Mouse (Mus musculus): ENCODE results near the gene Gm26938. TPM values are rescaled to one million over a fixed set of nuclear protein-coding genes. Genes with fewer than 3 reads are reported as not detected.
A peak's percentile ranks its signal among the peaks of the same experiment; 100 is the strongest.

Gene Gm26938
- polyA plus RNA-seq, 1 experiment from 2014 or later = not detected

DNA sequence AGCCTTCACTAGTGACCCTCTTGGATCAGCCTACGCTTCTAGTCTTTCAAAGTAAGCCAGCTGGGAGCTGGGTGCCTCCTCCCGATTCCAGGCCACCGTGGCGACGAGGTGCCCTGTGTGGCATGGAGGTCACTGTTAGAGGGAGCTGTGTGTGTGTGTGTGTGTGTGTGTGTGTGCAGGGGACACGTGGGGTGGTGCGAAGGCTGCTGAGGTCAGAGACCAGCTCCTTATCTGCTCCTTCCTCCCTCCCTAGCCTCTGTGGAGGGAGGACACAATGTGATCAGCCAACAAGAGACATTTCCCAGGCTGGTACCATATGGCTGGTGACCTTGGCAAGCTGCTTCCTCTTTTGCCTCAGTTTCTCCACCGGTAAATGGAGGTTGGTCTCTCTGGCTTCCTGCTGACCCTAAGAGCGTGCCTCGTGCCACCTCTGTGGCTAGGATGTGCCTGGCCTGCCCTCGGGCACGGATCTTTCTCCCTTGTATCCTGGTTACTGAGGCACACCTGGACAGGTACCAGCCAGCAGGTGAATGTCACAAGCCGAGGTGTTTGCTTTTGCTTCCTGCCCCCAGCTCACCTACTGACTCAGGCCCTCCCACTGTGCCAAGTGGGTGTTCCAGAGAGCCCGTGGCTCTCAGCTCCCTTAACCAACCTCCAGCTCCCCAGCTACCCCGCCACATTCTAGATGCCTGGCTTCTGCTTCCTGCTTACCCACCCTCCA lies 14.4 kb downstream of the Gm26938 start:
- no peak overlapping the region for H3K9ac ChIP-seq (ENCODE audit: low read depth, low read length)

DNA sequence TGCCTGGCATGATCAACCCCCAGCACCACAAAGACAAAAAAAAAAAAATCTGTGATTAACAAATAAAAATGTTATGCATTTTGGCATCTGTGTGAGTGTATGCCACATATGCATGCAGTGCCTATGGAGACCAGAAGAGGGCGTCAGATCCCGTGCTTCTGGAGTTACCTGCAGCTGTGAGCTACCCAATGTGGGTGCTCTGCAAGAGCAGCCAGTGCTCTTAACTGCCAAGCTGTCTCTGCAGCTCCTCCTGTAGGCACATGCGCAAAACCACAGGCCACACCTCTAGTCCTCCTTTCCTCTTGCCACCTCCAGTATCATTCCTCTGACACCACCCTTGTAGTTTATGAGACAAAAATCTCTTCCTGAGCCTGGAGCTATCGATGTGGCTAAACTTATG lies 16.8 kb downstream of the Gm26938 start:
- 56% methylated on average over 4 of the region's 4 CpGs for WGBS
- no peak overlapping the region for H3K27ac ChIP-seq (ENCODE audit: low read length)
- H3K4me2 ChIP-seq (ENCODE audit: low read length) = no peak overlapping the region
- H3K4me1 ChIP-seq (ENCODE audit: control insufficient read depth, insufficient read depth, low read length) = no peaks in the 10 kb centered on the region
- H3K9me3 ChIP-seq (replicated peaks; ENCODE audit: control insufficient read depth, low read length, poor library complexity, severe bottlenecking) = no peaks in the 10 kb centered on the region
- no peaks in the 10 kb centered on the region for H3K36me3 ChIP-seq (ENCODE audit: control insufficient read depth, insufficient read depth, low read length)
- H3K27me3 ChIP-seq (ENCODE audit: control insufficient read depth, insufficient read depth, low read depth, low read length) = peaks cover 14% of the 10 kb centered on the region
- H3K9ac ChIP-seq (ENCODE audit: low read depth, low read length) = no peak overlapping the region
- no peak for ATAC-seq
- H3K4me3 ChIP-seq (ENCODE audit: low read depth, low read length) = no peak overlapping the region

More for the DNA sequence above, 14.4 kb downstream of the Gm26938 start:
- no peaks in the 10 kb centered on the region for H3K4me1 ChIP-seq (ENCODE audit: control insufficient read depth, insufficient read depth, low read length)
- H3K9me3 ChIP-seq (replicated peaks; ENCODE audit: control insufficient read depth, low read length, poor library complexity, severe bottlenecking) = no peaks in the 10 kb centered on the region
- H3K36me3 ChIP-seq (ENCODE audit: control insufficient read depth, insufficient read depth, low read length) = no peaks in the 10 kb centered on the region
- ATAC-seq = no peak
- H3K27ac ChIP-seq (ENCODE audit: low read length) = no peak overlapping the region
- 81% methylated on average over 15 of the region's 15 CpGs for WGBS
- no peak overlapping the region for H3K4me3 ChIP-seq (ENCODE audit: low read depth, low read length)
- no peak overlapping the region for H3K4me2 ChIP-seq (ENCODE audit: low read length)
- peaks cover 14% of the 10 kb centered on the region for H3K27me3 ChIP-seq (ENCODE audit: control insufficient read depth, insufficient read depth, low read depth, low read length)

DNA sequence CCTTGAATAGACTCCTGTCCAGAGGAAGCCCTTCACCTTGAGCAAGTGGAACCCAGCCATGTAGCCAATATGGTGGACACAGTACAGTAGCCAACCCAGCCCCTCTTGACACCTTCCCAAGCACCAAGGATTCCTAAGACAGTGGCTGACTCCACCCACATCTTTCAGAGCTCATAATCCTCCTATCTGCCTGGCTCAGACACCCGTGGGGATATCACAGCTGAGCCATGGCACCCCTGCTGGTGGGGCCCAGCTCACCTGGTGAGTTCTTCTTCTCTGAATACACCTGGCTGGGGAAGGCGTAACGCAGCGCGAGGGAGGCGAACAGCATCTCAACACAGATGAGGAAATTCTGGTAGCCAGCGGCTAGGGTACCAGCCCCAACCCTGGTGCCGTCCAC lies 20.3 kb downstream of the Gm26938 start:
- H3K27ac ChIP-seq (ENCODE audit: low read length) = no peak overlapping the region
- H3K36me3 ChIP-seq (ENCODE audit: control insufficient read depth, insufficient read depth, low read length) = peaks cover 2% of the 10 kb centered on the region; the same call in 1 of the 2 replicates
- no peaks in the 10 kb centered on the region for H3K9me3 ChIP-seq (replicated peaks; ENCODE audit: control insufficient read depth, low read length, poor library complexity, severe bottlenecking)
- H3K4me3 ChIP-seq (ENCODE audit: low read depth, low read length) = no peak overlapping the region
- WGBS = 91% methylated on average over 8 of the region's 8 CpGs
- no peaks in the 10 kb centered on the region for H3K4me1 ChIP-seq (ENCODE audit: control insufficient read depth, insufficient read depth, low read length)
- ATAC-seq = no peak
- H3K4me2 ChIP-seq (ENCODE audit: low read length) = no peak overlapping the region
- H3K27me3 ChIP-seq (ENCODE audit: control insufficient read depth, insufficient read depth, low read depth, low read length) = no peaks in the 10 kb centered on the region
- H3K9ac ChIP-seq (ENCODE audit: low read depth, low read length) = no peak overlapping the region

DNA sequence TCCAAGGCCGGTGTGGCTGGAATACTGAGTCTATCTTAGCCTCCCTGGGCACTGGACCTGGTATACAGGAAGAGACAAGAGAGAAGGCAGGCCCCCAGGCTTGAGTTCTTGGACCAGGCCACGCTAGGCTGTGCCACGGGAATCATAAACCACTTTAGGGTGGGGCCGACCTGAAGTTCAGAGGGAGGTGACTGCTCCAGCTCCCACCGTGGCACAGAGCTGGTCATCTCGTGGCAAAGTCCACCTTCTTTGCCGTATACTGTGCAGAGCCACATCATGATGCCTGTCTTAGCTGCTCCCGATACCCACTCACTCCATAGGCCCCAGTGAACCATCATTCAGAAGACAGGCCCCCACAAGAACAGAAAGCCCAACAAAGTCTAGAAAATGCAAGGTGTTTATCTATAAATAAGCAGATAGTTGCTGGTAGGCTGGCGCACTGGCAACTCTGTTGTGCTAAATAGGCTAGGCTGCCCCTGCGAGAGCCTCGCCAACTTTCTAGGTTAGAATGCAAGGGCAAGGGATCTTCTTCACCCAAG lies 21.6 kb downstream of the Gm26938 start:
- H3K27me3 ChIP-seq (ENCODE audit: control insufficient read depth, insufficient read depth, low read depth, low read length) = no peaks in the 10 kb centered on the region
- no peaks in the 10 kb centered on the region for H3K9me3 ChIP-seq (replicated peaks; ENCODE audit: control insufficient read depth, low read length, poor library complexity, severe bottlenecking)
- H3K9ac ChIP-seq (ENCODE audit: low read depth, low read length) = no peak overlapping the region
- WGBS = 93% methylated on average over 11 of the region's 11 CpGs
- ATAC-seq = no peak
- H3K36me3 ChIP-seq (ENCODE audit: control insufficient read depth, insufficient read depth, low read length) = peaks cover 8% of the 10 kb centered on the region; the same call in 1 of the 2 replicates
- no peak overlapping the region for H3K27ac ChIP-seq (ENCODE audit: low read length)
- no peak overlapping the region for H3K4me2 ChIP-seq (ENCODE audit: low read length)
- H3K4me1 ChIP-seq (ENCODE audit: control insufficient read depth, insufficient read depth, low read length) = no peaks in the 10 kb centered on the region; the same call in 1 of the 2 replicates
- no peak overlapping the region for H3K4me3 ChIP-seq (ENCODE audit: low read depth, low read length)

DNA sequence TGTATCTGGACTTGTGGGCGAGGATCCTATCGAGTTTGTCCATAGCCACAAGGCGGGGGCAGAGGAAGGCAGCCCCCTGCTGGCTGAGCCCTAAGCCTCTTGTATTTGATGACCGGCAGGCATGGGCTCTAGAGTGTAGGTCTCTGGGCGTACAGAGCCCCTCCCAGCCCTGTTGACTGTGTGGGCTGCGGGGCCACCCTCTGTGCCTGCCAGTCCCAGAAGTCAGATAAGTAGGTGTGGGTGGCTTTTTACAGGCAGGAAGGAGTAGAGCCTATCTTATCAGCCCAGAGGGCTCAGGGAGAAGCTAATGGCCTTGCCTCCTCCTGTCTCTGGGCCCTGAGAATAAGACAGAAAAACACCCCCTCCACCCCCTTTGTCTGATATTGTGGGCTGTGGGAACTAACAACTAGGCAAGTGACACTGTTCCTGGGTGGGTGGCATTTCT lies 22.1 kb downstream of the Gm26938 start:
- H3K9me3 ChIP-seq (replicated peaks; ENCODE audit: control insufficient read depth, low read length, poor library complexity, severe bottlenecking) = no peaks in the 10 kb centered on the region
- H3K4me2 ChIP-seq (ENCODE audit: low read length) = no peak overlapping the region
- H3K4me3 ChIP-seq (ENCODE audit: low read depth, low read length) = no peak overlapping the region
- H3K9ac ChIP-seq (ENCODE audit: low read depth, low read length) = no peak overlapping the region
- H3K27me3 ChIP-seq (ENCODE audit: control insufficient read depth, insufficient read depth, low read depth, low read length) = no peaks in the 10 kb centered on the region
- no peak for ATAC-seq
- no peak overlapping the region for H3K27ac ChIP-seq (ENCODE audit: low read length)
- 6% methylated on average over 6 of the region's 6 CpGs for WGBS
- peaks cover 5% of the 10 kb centered on the region for H3K4me1 ChIP-seq (ENCODE audit: control insufficient read depth, insufficient read depth, low read length)
- H3K36me3 ChIP-seq (ENCODE audit: control insufficient read depth, insufficient read depth, low read length) = peaks cover 8% of the 10 kb centered on the region; the same call in 1 of the 2 replicates

DNA sequence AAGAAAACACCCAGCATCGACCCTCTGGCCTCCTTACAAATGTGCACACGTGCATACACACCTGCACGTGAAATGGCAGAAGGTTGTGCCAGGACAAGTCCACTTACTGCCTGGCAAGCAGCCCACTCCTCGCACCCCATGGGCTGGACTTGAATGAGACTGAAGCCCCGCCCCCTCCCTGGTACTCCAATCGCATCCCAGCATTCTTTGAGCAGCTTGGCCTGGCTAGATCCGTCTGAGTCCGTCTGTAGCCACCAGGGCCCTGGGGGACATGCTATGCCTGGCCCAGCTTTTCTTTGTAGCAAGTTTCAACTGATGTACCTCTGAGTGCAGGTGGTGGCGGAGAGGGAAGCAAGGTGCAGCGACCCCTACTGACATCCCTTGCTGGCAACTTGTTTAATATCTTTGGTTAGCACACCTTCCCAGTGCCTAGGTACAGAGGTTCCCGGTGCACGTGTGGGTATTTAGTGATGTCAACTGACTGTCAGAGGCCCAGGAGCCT lies 22.6 kb downstream of the Gm26938 start:
- Histone ChIP-seq H3K4me1 (ENCODE audit: control insufficient read depth, insufficient read depth, low read length) (peaks cover 9% of the 10 kb centered on the region), H3K9ac (ENCODE audit: low read depth, low read length) (no peak overlapping the region), H3K9me3 (replicated peaks; ENCODE audit: control insufficient read depth, low read length, poor library complexity, severe bottlenecking) (no peaks in the 10 kb centered on the region), H3K4me2 (ENCODE audit: low read length) (peak overlapping the region; percentile 12; the same call in 1 of the 2 replicates), H3K36me3 (ENCODE audit: control insufficient read depth, insufficient read depth, low read length) (peaks cover 8% of the 10 kb centered on the region; the same call in 1 of the 2 replicates), H3K4me3 (ENCODE audit: low read depth, low read length) (no peak overlapping the region), H3K27me3 (ENCODE audit: control insufficient read depth, insufficient read depth, low read depth, low read length) (no peaks in the 10 kb centered on the region), H3K27ac (ENCODE audit: low read length) (no peak overlapping the region)
- 8% methylated on average over 12 of the region's 12 CpGs for WGBS
- no peak; the same call in 1 of the 2 replicates for ATAC-seq

DNA sequence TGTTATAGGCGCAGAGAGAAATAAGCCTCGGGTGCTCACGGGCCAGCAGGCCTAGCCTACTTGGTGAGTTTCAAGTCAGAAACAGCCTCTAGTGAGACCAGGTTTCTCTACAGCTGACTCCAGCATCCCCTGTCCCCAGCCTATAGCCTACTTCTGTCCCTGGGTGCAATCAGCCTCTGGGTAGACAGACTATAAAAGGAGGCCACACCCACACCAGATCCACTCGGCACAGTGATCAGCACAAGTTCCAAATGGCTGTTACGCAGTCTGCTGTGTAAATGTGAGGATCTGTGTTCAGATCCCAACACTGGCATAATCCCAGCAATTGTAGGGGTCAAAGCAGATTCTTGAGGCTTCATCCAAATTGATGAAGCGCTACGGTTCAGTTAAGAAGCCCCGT lies 23.0 kb downstream of the Gm26938 start:
- H3K36me3 ChIP-seq (ENCODE audit: control insufficient read depth, insufficient read depth, low read length) = peaks cover 8% of the 10 kb centered on the region; the same call in 1 of the 2 replicates
- H3K4me3 ChIP-seq (ENCODE audit: low read depth, low read length) = no peak overlapping the region
- ATAC-seq = no peak
- no peak overlapping the region for H3K27ac ChIP-seq (ENCODE audit: low read length)
- H3K9ac ChIP-seq (ENCODE audit: low read depth, low read length) = no peak overlapping the region
- no peaks in the 10 kb centered on the region for H3K9me3 ChIP-seq (replicated peaks; ENCODE audit: control insufficient read depth, low read length, poor library complexity, severe bottlenecking)
- no peaks in the 10 kb centered on the region for H3K27me3 ChIP-seq (ENCODE audit: control insufficient read depth, insufficient read depth, low read depth, low read length)
- H3K4me2 ChIP-seq (ENCODE audit: low read length) = no peak overlapping the region
- WGBS = 78% methylated on average over 8 of the region's 8 CpGs
- peaks cover 14% of the 10 kb centered on the region for H3K4me1 ChIP-seq (ENCODE audit: control insufficient read depth, insufficient read depth, low read length)

DNA sequence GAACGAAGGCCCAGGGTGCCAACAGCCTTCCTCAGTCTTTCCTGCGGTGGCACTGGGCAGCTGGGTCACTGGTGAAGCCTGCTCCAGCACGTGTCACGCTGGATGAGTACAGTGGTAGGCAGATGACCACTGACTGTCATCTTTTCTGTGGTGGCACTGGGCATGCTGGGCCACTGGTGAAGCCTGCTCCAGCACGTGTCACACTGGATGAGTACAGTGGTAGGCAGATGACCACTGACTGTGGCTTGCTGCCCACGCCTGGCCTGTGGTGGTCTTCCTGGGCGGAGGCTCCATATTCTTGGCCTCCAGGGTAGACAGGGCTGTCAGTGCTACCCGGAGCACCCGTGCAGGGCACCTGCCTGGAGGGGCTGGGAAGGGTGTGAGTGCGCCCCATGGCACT lies 24.3 kb downstream of the Gm26938 start:
- peaks cover 8% of the 10 kb centered on the region; the same call in 1 of the 2 replicates for H3K36me3 ChIP-seq (ENCODE audit: control insufficient read depth, insufficient read depth, low read length)
- no peak overlapping the region for H3K4me2 ChIP-seq (ENCODE audit: low read length)
- H3K27me3 ChIP-seq (ENCODE audit: control insufficient read depth, insufficient read depth, low read depth, low read length) = no peaks in the 10 kb centered on the region
- no peak overlapping the region for H3K4me3 ChIP-seq (ENCODE audit: low read depth, low read length)
- no peaks in the 10 kb centered on the region for H3K9me3 ChIP-seq (replicated peaks; ENCODE audit: control insufficient read depth, low read length, poor library complexity, severe bottlenecking)
- H3K9ac ChIP-seq (ENCODE audit: low read depth, low read length) = no peak overlapping the region
- whole genome bisulfite sequencing = 90% methylated on average over 10 of the region's 10 CpGs
- peaks cover 27% of the 10 kb centered on the region for H3K4me1 ChIP-seq (ENCODE audit: control insufficient read depth, insufficient read depth, low read length)
- no peak for ATAC-seq
- H3K27ac ChIP-seq (ENCODE audit: low read length) = no peak overlapping the region

DNA sequence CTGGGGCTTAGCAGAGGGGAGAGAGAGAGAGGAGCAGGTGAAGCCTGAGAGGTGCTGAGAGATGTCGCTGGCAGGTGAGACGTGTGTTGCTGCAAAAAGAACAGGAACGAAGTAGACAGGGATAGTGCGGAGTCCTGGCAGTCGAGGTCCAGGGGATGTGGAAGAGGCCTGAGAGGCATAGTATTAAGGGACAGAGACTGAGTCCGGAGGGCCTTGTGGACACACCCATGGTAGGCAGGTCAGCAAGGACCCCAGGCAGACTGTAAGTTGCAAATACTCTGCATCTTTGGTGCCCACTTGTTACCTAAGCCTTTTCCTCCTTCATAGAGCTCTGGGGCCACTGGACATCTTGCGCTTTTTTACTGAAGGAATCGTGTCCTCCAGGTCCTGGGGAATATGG lies 25.0 kb downstream of the Gm26938 start:
- H3K36me3 ChIP-seq (ENCODE audit: control insufficient read depth, insufficient read depth, low read length) = peaks cover 8% of the 10 kb centered on the region; the same call in 1 of the 2 replicates
- no peak overlapping the region for H3K4me2 ChIP-seq (ENCODE audit: low read length)
- H3K27ac ChIP-seq (ENCODE audit: low read length) = no peak overlapping the region
- no peaks in the 10 kb centered on the region for H3K27me3 ChIP-seq (ENCODE audit: control insufficient read depth, insufficient read depth, low read depth, low read length)
- no peak overlapping the region for H3K9ac ChIP-seq (ENCODE audit: low read depth, low read length)
- no peaks in the 10 kb centered on the region for H3K9me3 ChIP-seq (replicated peaks; ENCODE audit: control insufficient read depth, low read length, poor library complexity, severe bottlenecking)
- no peak for ATAC-seq
- H3K4me1 ChIP-seq (ENCODE audit: control insufficient read depth, insufficient read depth, low read length) = peaks cover 31% of the 10 kb centered on the region
- 95% methylated on average over 8 of the region's 8 CpGs for WGBS
- H3K4me3 ChIP-seq (ENCODE audit: low read depth, low read length) = no peak overlapping the region
